Mouse (Mus musculus) lung, adult 2 months (tissue): ENCODE data around the gene Stx18.

Experiments
- CTCF ChIP-seq: fragments of 200-500 bp; IDR thresholded peaks from 2 replicates; pipeline ENCODE4 v1.5.1; 2011; ENCODE audit warnings: mild to moderate bottlenecking, low read length, control low read depth; ENCODE audit not compliant: insufficient read depth
- POLR2A ChIP-seq: fragments of 200-500 bp; IDR thresholded peaks from 2 replicates; pipeline ENCODE4 v1.6.1; 2011; ENCODE audit warnings: low read depth, mild to moderate bottlenecking, control low read depth, low read length, borderline replicate concordance; ENCODE audit errors: extremely low read depth

GRCm38 (mm10) chr5:38080472-38080871, 41.9 kb downstream of the Stx18 start:
- TF ChIP-seq POLR2A (no peak), CTCF (no peak)
